Mouse (Mus musculus) heart, postnatal 36 days (tissue): ENCODE data around the gene Ptov1. TPM values are rescaled to one million over a fixed set of nuclear protein-coding genes. Genes with fewer than 3 reads are reported as not detected.
A peak's percentile ranks its signal among the peaks of the same experiment; 100 is the strongest.

Experiments used
- DNase-seq, 2 experiments: peaks; one replicate each; pipeline ENCODE4 v3.0.0; 2021 to 2022
- intact Hi-C: fragments of 180-260 bp; cut with DNase I; formaldehyde crosslinking; loops from one replicate; pipeline ENCODE4 v1.15.1; 2025
- total RNA-seq, 2 experiments: library from RNA; stranded (reverse); gene quantifications; 2 replicates each; pipeline ENCODE4 v1.2.3; 2021

Ptov1 gene
- 100 to 1,000 TPM; 158 to 183 TPM for total RNA-seq

GRCm38 (mm10) chr7:44869697-44870528 lies at the start of gene Ptov1:
Gene Ptov1, minus strand, starts transcription at chr7:44869788.
- intact Hi-C loops: loop anchor here (2.0 kb wide), 1 partner anchor 15 kb away; no protein-coding TSS in a partner anchor
- DNase-seq: peak; percentile 85 to 90

- intact Hi-C loops: no loop called here
- no peak for DNase-seq
Observed at GRCm38 (mm10) chr7:44919127-44919526, 49.5 kb upstream of the Ptov1 start.

- intact Hi-C loops: no loop called here
- no peak for DNase-seq
Observed at GRCm38 (mm10) chr7:44918219-44918618, 48.6 kb upstream of the Ptov1 start.

GRCm38 (mm10) chr7:44916881-44917280 lies 47.3 kb upstream of the Ptov1 start:
- DNase-seq: no peak
- intact Hi-C loops: no loop called here

- no peak for DNase-seq
- intact Hi-C loops: no loop called here
Observed at GRCm38 (mm10) chr7:44916191-44916590, 46.6 kb upstream of the Ptov1 start.

- intact Hi-C loops: no loop called here
- no peak for DNase-seq
Observed at GRCm38 (mm10) chr7:44915314-44915713, 45.7 kb upstream of the Ptov1 start.

- intact Hi-C loops: no loop called here
- DNase-seq: no peak
Observed at GRCm38 (mm10) chr7:44914396-44914795, 44.8 kb upstream of the Ptov1 start.

GRCm38 (mm10) chr7:44908706-44909476 lies 39.3 kb upstream of the Ptov1 start:
- no peak for DNase-seq
- intact Hi-C loops: no loop called here

GRCm38 (mm10) chr7:44905430-44905829 lies 35.8 kb upstream of the Ptov1 start:
- intact Hi-C loops: no loop called here
- no peak for DNase-seq

- intact Hi-C loops: loop anchor here (2.0 kb wide), 2 partner anchors 26 to 58 kb away; no protein-coding TSS in a partner anchor
- DNase-seq: no peak
Observed at GRCm38 (mm10) chr7:44901230-44901722, 31.7 kb upstream of the Ptov1 start.

- intact Hi-C loops: loop anchor here (2.0 kb wide), 2 partner anchors 26 to 58 kb away; no protein-coding TSS in a partner anchor
Observed at GRCm38 (mm10) chr7:44900632-44901031, 31.0 kb upstream of the Ptov1 start.

GRCm38 (mm10) chr7:44898607-44899006 lies 29.0 kb upstream of the Ptov1 start:
- intact Hi-C loops: loop anchor here (5.0 kb wide), 1 partner anchor 41 kb away; the partner anchor contains the start of gene Pnkp
- no peak for DNase-seq

More at GRCm38 (mm10) chr7:44900632-44901031, 31.0 kb upstream of the Ptov1 start:
- DNase-seq: no peak

- DNase-seq: peak in 1 of 2 experiments; percentile 39
- intact Hi-C loops: loop anchor here (5.0 kb wide), 1 partner anchor 39 kb away; the partner anchor contains the start of gene Pnkp
Observed at GRCm38 (mm10) chr7:44896499-44896898, 26.9 kb upstream of the Ptov1 start.

GRCm38 (mm10) chr7:44895593-44896434 lies 26.2 kb upstream of the Ptov1 start, which contains the start of gene Fuz:
Gene Fuz, plus strand, starts transcription at chr7:44896079.
- intact Hi-C loops: loop anchor here (5.0 kb wide), 1 partner anchor 39 kb away; the partner anchor contains the start of gene Pnkp
- peak; percentile 88 to 90 for DNase-seq

- DNase-seq: no peak
- intact Hi-C loops: loop anchor here (5.0 kb wide), 1 partner anchor 38 kb away; the partner anchor contains the start of gene Pnkp
Observed at GRCm38 (mm10) chr7:44895206-44895592, 25.6 kb upstream of the Ptov1 start.

GRCm38 (mm10) chr7:44894175-44894574 lies 24.6 kb upstream of the Ptov1 start:
- intact Hi-C loops: no loop called here

GRCm38 (mm10) chr7:44893197-44893596 lies 23.6 kb upstream of the Ptov1 start:
- intact Hi-C loops: no loop called here
- DNase-seq: no peak

More at GRCm38 (mm10) chr7:44894175-44894574, 24.6 kb upstream of the Ptov1 start:
- no peak for DNase-seq

- intact Hi-C loops: no loop called here
- peak; percentile 84 to 93 for DNase-seq
Observed at GRCm38 (mm10) chr7:44892276-44892921, 22.8 kb upstream of the Ptov1 start, which contains the start of gene Med25. Gene Med25, minus strand, starts transcription at chr7:44892712.

- intact Hi-C loops: no loop called here
- no peak for DNase-seq
Observed at GRCm38 (mm10) chr7:44891611-44892010, 22.0 kb upstream of the Ptov1 start.
